ENCODE assay signal across 15 mouse cellular contexts in the genomic region with DNA sequence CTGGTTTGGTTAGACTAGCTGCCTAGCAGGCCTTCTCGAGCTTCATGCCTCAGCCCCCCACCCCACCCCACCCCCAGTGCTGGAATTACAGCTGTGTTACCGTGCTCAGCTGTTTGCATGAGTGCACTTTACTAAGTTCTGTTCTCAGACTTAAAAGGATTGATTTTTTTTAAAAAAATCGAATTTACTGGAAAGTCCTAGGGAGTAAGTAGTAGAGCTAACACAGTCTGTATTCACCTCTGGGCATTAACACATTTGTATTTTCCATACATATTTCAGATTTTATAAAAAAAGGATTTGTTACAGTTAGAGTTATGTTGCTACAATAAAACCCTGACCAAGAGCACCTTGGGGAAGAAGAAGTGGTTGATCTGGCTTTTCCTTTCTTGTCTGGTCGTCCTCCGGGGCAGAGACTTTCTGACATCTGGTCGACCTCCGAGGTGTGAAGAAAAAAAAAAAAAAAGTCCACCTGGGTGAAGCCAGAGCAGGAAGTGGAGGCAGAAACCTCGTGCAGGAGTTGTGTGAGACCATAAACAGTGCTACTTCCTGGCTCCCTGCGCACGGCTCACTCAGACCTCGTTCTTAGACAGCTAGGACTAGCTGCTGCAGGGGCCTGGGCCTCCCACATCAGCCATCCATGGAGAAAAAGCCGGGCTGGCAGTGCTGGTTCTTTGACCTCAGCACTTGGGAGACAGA.
DNase-seq lines count a peak whose midpoint lies in the region; ATAC-seq and TF ChIP-seq lines count a peak whose summit lies in the region.
"Had no signal": no experiment of that assay in that cellular context is flagged by ENCODE, and none has a peak within 500 bp of the region (broad histone marks: within the 10 kb centered on the region; RNA-seq: fewer than 3 reads in every experiment).

No protein-coding gene starts in this region.

- no peak overlapping the region for H3K4me2 ChIP-seq in intestine, postnatal 0 days (replicated peaks; ENCODE audit: low read depth)
- no peak overlapping the region for H3K4me2 ChIP-seq in intestine, embryonic 16.5 days (ENCODE audit: low read depth, low read length)
- H3K4me2 ChIP-seq in forebrain, embryonic 13.5 days = no peak overlapping the region
- H3K4me2 ChIP-seq: heart, embryonic 13.5 days; hindbrain, embryonic 14.5 days; neural tube, embryonic 12.5 days had no signal

- H3K27me3 ChIP-seq in intestine, postnatal 0 days (replicated peaks; ENCODE audit: control insufficient read depth, insufficient read depth, low read length) = no peaks in the 10 kb centered on the region
- no peaks in the 10 kb centered on the region for H3K27me3 ChIP-seq in intestine, embryonic 16.5 days (replicated peaks; ENCODE audit: control insufficient read depth, insufficient read depth, low read length)
- no peaks in the 10 kb centered on the region for H3K27me3 ChIP-seq in splenic B cell, adult 2 months (ENCODE audit: control insufficient read depth, insufficient read depth, low read length, poor library complexity, severe bottlenecking)
- H3K27me3 ChIP-seq in forebrain, embryonic 13.5 days = no peaks in the 10 kb centered on the region
- H3K27me3 ChIP-seq: heart, embryonic 13.5 days; neural tube, embryonic 12.5 days had no signal

- no peak for TF ChIP-seq CTCF in intestine, postnatal 0 days (IDR thresholded peaks at IDR 0.05; ENCODE audit: low read depth)
- TF ChIP-seq CTCF in bone marrow, adult 2 months (IDR thresholded peaks at IDR 0.05; ENCODE audit: control insufficient read depth, insufficient read depth, low read length) = no peak

- peak; percentile 60; the same call in 1 of the 2 replicates for ATAC-seq in intestine, postnatal 0 days
- no peak for ATAC-seq in intestine, embryonic 16.5 days
- ATAC-seq in forebrain, embryonic 13.5 days = no peak
- ATAC-seq: liver, postnatal 0 days had no signal

- H3K4me1 ChIP-seq in intestine, postnatal 0 days (replicated peaks; ENCODE audit: control insufficient read depth, insufficient read depth, low read length) = no peaks in the 10 kb centered on the region
- no peaks in the 10 kb centered on the region for H3K4me1 ChIP-seq in intestine, embryonic 16.5 days (ENCODE audit: control insufficient read depth, insufficient read depth, low read length)
- H3K4me1 ChIP-seq in bone marrow, adult 2 months (ENCODE audit: control insufficient read depth, insufficient read depth, low read length) = no peaks in the 10 kb centered on the region
- H3K4me1 ChIP-seq in forebrain, embryonic 13.5 days = 0 out of 2 replicates have a peak, but pooled peaks cover 10% of the 10 kb centered on the region
- H3K4me1 ChIP-seq: neural tube, embryonic 12.5 days had no signal

- 56% methylated on average over 12 of the region's 12 CpGs for WGBS in intestine, postnatal 0 days
- 70% methylated on average over 12 of the region's 12 CpGs for WGBS in intestine, embryonic 16.5 days
- WGBS in bone marrow, adult 2 months = 40% methylated on average over 12 of the region's 12 CpGs
- WGBS in forebrain, embryonic 13.5 days = 92% methylated on average over 12 of the region's 12 CpGs

- H3K27ac ChIP-seq in intestine, postnatal 0 days (ENCODE audit: low read depth, low read length) = no peak overlapping the region
- no peak overlapping the region for H3K27ac ChIP-seq in intestine, embryonic 16.5 days (ENCODE audit: low read length)
- H3K27ac ChIP-seq in bone marrow, adult 2 months (ENCODE audit: control insufficient read depth, insufficient read depth, low read depth, low read length, poor library complexity) = peak overlapping the region; percentile 32
- no peak overlapping the region for H3K27ac ChIP-seq in forebrain, embryonic 13.5 days
- H3K27ac ChIP-seq: gastrocnemius, adult 2 months; heart, embryonic 13.5 days; hindbrain, embryonic 14.5 days; kidney, postnatal 0 days; neural tube, embryonic 12.5 days had no signal

- peak; percentile 53 for DNase-seq in CD4-positive helper T cell, adult 2 months (ENCODE audit: low read depth, low spot score)
- DNase-seq in splenic B cell, adult 2 months (ENCODE audit: low read depth, low spot score) = peak; percentile 52
- DNase-seq in frontal cortex, postnatal 36 days (ENCODE audit: low spot score in 2 of 2) = no peak
- no peak for DNase-seq in layer of hippocampus, postnatal 25 days (ENCODE audit: extremely low spot score in 1 of 2, low spot score in 1 of 2)
- DNase-seq: cerebellum, adult 11 months; gastrocnemius, adult 2 months; liver, postnatal 0 days had no signal

- no peak for TF ChIP-seq POLR2A in bone marrow, adult 2 months (IDR thresholded peaks at IDR 0.05; ENCODE audit: borderline replicate concordance, control insufficient read depth, low read depth, low read length)

- H3K9me3 ChIP-seq in intestine, postnatal 0 days (ENCODE audit: control insufficient read depth) = no peaks in the 10 kb centered on the region
- no peaks in the 10 kb centered on the region for H3K9me3 ChIP-seq in intestine, embryonic 16.5 days (ENCODE audit: control insufficient read depth, low read length)
- H3K9me3 ChIP-seq in forebrain, embryonic 13.5 days (replicated peaks) = no peaks in the 10 kb centered on the region
- H3K9me3 ChIP-seq: heart, embryonic 13.5 days; neural tube, embryonic 12.5 days had no signal

- H3K9ac ChIP-seq in intestine, postnatal 0 days (ENCODE audit: low read depth, low read length) = no peak overlapping the region
- H3K9ac ChIP-seq in intestine, embryonic 16.5 days (ENCODE audit: low read depth, low read length) = no peak overlapping the region
- no peak overlapping the region for H3K9ac ChIP-seq in forebrain, embryonic 13.5 days
- H3K9ac ChIP-seq: heart, embryonic 13.5 days; hindbrain, embryonic 14.5 days; liver, postnatal 0 days; neural tube, embryonic 12.5 days had no signal

- H3K36me3 ChIP-seq in intestine, postnatal 0 days (ENCODE audit: control insufficient read depth, insufficient read depth) = peaks cover 6% of the 10 kb centered on the region
- H3K36me3 ChIP-seq in intestine, embryonic 16.5 days (ENCODE audit: control insufficient read depth, insufficient read depth, low read length) = no peaks in the 10 kb centered on the region
- H3K36me3 ChIP-seq in splenic B cell, adult 2 months (ENCODE audit: control insufficient read depth, insufficient read depth, low read length, poor library complexity, severe bottlenecking) = peaks cover 8% of the 10 kb centered on the region; the same call in 1 of the 2 replicates
- peaks cover 7% of the 10 kb centered on the region; the same call in 1 of the 2 replicates for H3K36me3 ChIP-seq in forebrain, embryonic 13.5 days (ENCODE audit: poor library complexity, severe bottlenecking)
- H3K36me3 ChIP-seq: neural tube, embryonic 12.5 days had no signal

- H3K4me3 ChIP-seq in intestine, postnatal 0 days (ENCODE audit: low read depth, low read length) = no peak overlapping the region
- no peak overlapping the region for H3K4me3 ChIP-seq in intestine, embryonic 16.5 days (ENCODE audit: low read length)
- no peak overlapping the region for H3K4me3 ChIP-seq in bone marrow, adult 2 months (replicated peaks; ENCODE audit: control insufficient read depth, low read depth, low read length)
- H3K4me3 ChIP-seq in forebrain, embryonic 13.5 days = no peak overlapping the region
- H3K4me3 ChIP-seq: gastrocnemius, adult 2 months; heart, embryonic 13.5 days; neural tube, embryonic 12.5 days had no signal

Comparison
In these comparisons a context has a peak if more than half of its experiments do, and no peak if none do; other contexts are left out.
1. DNase-seq: peak in CD4-positive helper T cell, adult 2 months (single experiment) and splenic B cell, adult 2 months (single experiment); none in frontal cortex, postnatal 36 days (0 of 2) and layer of hippocampus, postnatal 25 days (0 of 2).